Mouse (Mus musculus): ENCODE data around the gene Kcnk15. TPM values are rescaled to one million over a fixed set of nuclear protein-coding genes. Genes with fewer than 3 reads are reported as not detected.

The Kcnk15 gene
- polyA plus RNA-seq, 1 experiment from 2014 or later, result not detected

- no peaks in the 10 kb centered on the region for H3K4me1 ChIP-seq
- no peak overlapping the region for H3K4me3 ChIP-seq
- H3K36me3 ChIP-seq (replicated peaks), result no peaks in the 10 kb centered on the region
- H3K9me3 ChIP-seq, result no peaks in the 10 kb centered on the region
- WGBS, result 71% methylated on average over 17 of the region's 17 CpGs
- DNase-seq (ENCODE audit: low spot score), result no peak
- H3K27me3 ChIP-seq (replicated peaks; ENCODE audit: low read depth, poor library complexity, severe bottlenecking), result no peaks in the 10 kb centered on the region
- H3K27ac ChIP-seq (replicated peaks), result no peak overlapping the region
Observed at GRCm38 (mm10) chr2:163882859-163883652, 29.6 kb downstream of the Kcnk15 start.

DNA sequence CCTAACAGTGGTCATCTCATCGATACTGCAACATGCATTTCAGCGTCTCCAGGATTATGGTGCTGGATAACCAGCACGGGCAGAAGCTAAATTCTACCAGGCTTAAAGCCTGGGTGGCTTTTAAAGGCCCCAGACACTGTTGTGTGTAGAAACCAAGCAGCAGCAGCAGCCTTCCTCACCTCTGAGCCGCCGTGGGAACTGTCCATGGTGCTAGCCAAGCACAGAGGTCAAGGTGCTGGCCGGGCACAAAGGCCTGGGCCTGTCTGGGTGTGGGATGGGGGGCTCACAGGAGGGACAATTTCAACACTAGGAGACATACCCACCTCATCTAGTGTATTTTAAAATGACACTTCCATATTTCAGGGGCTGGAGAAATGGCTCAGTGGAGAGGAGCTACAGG lies 36.0 kb downstream of the Kcnk15 start:
- no peaks in the 10 kb centered on the region for H3K27me3 ChIP-seq (replicated peaks; ENCODE audit: low read depth, poor library complexity, severe bottlenecking)
- DNase-seq (ENCODE audit: low spot score), result peak; percentile 75
- peaks cover 9% of the 10 kb centered on the region for H3K4me1 ChIP-seq
- no peak overlapping the region for H3K4me3 ChIP-seq
- 33% methylated on average over 6 of the region's 6 CpGs for WGBS
- no peaks in the 10 kb centered on the region for H3K9me3 ChIP-seq
- no peaks in the 10 kb centered on the region for H3K36me3 ChIP-seq (replicated peaks)
- no peak overlapping the region for H3K27ac ChIP-seq (replicated peaks)

DNA sequence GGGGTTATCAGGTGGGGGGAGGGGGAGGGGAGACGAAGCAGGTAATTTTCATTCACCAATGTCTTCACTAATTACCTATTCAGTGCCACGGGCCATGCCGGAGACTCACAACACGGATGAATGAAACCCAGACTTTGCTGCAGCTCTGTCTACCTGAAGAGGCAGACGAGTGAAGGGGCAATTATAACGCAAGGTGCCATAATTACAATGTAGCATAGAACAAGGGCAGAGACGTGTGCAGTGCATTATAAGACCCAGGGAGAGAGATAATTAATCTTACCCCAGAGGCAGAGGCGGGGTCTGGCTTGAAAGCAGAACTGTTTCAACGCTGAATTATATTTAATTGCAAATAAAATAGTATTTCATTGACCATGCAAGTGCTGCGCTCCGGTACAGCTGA lies 37.1 kb downstream of the Kcnk15 start:
- Histone ChIP-seq H3K36me3 (replicated peaks) (no peaks in the 10 kb centered on the region), H3K9me3 (no peaks in the 10 kb centered on the region), H3K4me3 (no peak overlapping the region), H3K27me3 (replicated peaks; ENCODE audit: low read depth, poor library complexity, severe bottlenecking) (no peaks in the 10 kb centered on the region), H3K27ac (replicated peaks) (no peak overlapping the region), H3K4me1 (peaks cover 9% of the 10 kb centered on the region)
- WGBS, result 76% methylated on average over 11 of the region's 11 CpGs
- no peak for DNase-seq (ENCODE audit: low spot score)

- Histone ChIP-seq H3K27ac (replicated peaks) (no peak overlapping the region), H3K9me3 (no peaks in the 10 kb centered on the region), H3K36me3 (replicated peaks) (no peaks in the 10 kb centered on the region), H3K4me1 (peaks cover 9% of the 10 kb centered on the region), H3K4me3 (no peak overlapping the region), H3K27me3 (replicated peaks; ENCODE audit: low read depth, poor library complexity, severe bottlenecking) (no peaks in the 10 kb centered on the region)
- WGBS, result 91% methylated on average over 11 of the region's 11 CpGs
- DNase-seq (ENCODE audit: low spot score), result no peak
Observed at GRCm38 (mm10) chr2:163891271-163891670, 37.8 kb downstream of the Kcnk15 start.

GRCm38 (mm10) chr2:163893446-163894370 lies 40.3 kb downstream of the Kcnk15 start:
- H3K27ac ChIP-seq (replicated peaks), result no peak overlapping the region
- H3K4me1 ChIP-seq, result peaks cover 9% of the 10 kb centered on the region
- no peak for DNase-seq (ENCODE audit: low spot score)
- WGBS, result 67% methylated on average over 7 of the region's 7 CpGs
- H3K36me3 ChIP-seq (replicated peaks), result no peaks in the 10 kb centered on the region
- no peaks in the 10 kb centered on the region for H3K9me3 ChIP-seq
- no peak overlapping the region for H3K4me3 ChIP-seq
- no peaks in the 10 kb centered on the region for H3K27me3 ChIP-seq (replicated peaks; ENCODE audit: low read depth, poor library complexity, severe bottlenecking)

DNA sequence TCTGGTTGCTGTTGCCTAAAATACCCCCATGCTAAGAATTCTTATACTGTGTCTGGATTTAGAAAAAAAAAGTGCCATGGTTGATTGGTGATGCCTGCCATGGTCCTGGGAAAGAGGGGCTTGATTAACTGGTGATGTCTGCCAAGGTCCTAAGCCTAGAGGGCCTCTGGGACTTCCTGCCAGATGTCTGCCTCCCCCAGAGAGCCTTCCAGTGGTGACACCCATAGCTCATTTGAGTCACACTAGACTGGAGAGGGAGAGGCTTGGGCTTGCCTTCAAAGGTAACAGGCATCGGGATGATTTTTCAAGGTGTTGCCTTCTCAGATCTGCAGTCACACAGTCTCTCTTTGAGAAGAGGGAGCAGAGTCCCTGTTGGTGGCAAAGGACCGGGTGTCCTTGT lies 41.7 kb downstream of the Kcnk15 start:
- no peaks in the 10 kb centered on the region for H3K9me3 ChIP-seq
- 70% methylated on average over 2 of the region's 2 CpGs for WGBS
- H3K4me3 ChIP-seq, result no peak overlapping the region
- H3K36me3 ChIP-seq (replicated peaks), result no peaks in the 10 kb centered on the region
- DNase-seq (ENCODE audit: low spot score), result no peak
- no peaks in the 10 kb centered on the region for H3K27me3 ChIP-seq (replicated peaks; ENCODE audit: low read depth, poor library complexity, severe bottlenecking)
- peaks cover 16% of the 10 kb centered on the region for H3K4me1 ChIP-seq
- no peak overlapping the region for H3K27ac ChIP-seq (replicated peaks)

DNA sequence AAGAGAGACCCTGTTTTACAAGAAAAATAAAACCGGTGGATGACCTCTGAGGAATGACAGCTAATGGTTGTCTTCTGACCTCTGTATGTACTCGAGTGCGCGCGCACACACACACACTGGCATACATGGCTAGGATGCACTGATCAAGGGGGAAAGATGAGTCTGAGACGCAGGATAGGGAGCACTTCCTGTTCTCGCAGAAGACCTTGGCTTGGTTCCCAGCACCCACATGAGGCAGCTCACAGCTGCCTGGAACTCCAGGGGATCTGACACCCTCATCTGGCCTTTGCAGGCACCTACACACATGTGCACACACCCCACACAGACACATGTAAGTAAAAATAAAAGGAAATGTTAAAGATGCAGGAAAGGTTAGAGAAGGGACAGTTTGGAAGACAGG lies 43.6 kb downstream of the Kcnk15 start:
- no peaks in the 10 kb centered on the region for H3K36me3 ChIP-seq (replicated peaks)
- H3K27ac ChIP-seq (replicated peaks), result no peak overlapping the region
- H3K4me3 ChIP-seq, result no peak overlapping the region
- no peak for DNase-seq (ENCODE audit: low spot score)
- peaks cover 9% of the 10 kb centered on the region; the same call in 1 of the 2 replicates for H3K4me1 ChIP-seq
- 90% methylated on average over 7 of the region's 7 CpGs for WGBS
- no peaks in the 10 kb centered on the region for H3K27me3 ChIP-seq (replicated peaks; ENCODE audit: low read depth, poor library complexity, severe bottlenecking)
- H3K9me3 ChIP-seq, result no peaks in the 10 kb centered on the region

DNA sequence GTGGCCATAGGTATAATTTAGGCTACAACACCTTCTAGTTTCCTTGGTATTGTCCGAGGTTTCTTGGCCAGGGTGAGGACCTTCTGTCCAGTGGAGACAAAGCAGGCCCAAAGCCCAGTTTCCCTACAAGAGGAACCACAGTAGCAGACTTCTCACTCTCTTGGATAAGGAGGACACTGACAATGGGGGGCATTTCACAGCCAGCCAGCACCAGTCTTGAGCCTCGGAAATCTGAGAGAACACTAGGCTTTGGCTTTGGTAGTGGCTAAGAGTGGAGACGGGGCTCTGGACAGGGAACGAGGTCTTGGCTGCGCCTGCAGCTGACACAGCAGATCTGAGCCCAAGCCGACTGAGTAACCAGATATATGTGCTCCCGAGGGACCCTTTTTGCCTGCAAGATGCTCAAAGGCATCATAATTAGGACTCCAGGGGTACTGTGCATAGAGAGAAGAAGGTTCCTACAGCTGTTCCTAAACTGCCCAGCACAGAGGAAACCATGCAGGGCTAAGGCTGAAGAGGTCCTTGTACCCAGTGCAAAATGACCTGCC lies 44.6 kb downstream of the Kcnk15 start:
- no peak overlapping the region for H3K4me3 ChIP-seq
- H3K27ac ChIP-seq (replicated peaks), result no peak overlapping the region
- WGBS, result 76% methylated on average over 7 of the region's 7 CpGs
- H3K27me3 ChIP-seq (replicated peaks; ENCODE audit: low read depth, poor library complexity, severe bottlenecking), result no peaks in the 10 kb centered on the region
- DNase-seq (ENCODE audit: low spot score), result no peak
- no peaks in the 10 kb centered on the region for H3K36me3 ChIP-seq (replicated peaks)
- peaks cover 9% of the 10 kb centered on the region; the same call in 1 of the 2 replicates for H3K4me1 ChIP-seq
- no peaks in the 10 kb centered on the region for H3K9me3 ChIP-seq

- 62% methylated on average over 14 of the region's 14 CpGs for WGBS
- no peak for DNase-seq (ENCODE audit: low spot score)
Observed at GRCm38 (mm10) chr2:163899910-163900411, 46.5 kb downstream of the Kcnk15 start.

GRCm38 (mm10) chr2:163901043-163901442 lies 47.6 kb downstream of the Kcnk15 start:
- no peak overlapping the region for H3K27ac ChIP-seq (replicated peaks)
- peaks cover 12% of the 10 kb centered on the region; the same call in 1 of the 2 replicates for H3K4me1 ChIP-seq
- H3K9me3 ChIP-seq, result no peaks in the 10 kb centered on the region
- no peak overlapping the region for H3K4me3 ChIP-seq
- no peaks in the 10 kb centered on the region for H3K27me3 ChIP-seq (replicated peaks; ENCODE audit: low read depth, poor library complexity, severe bottlenecking)
- DNase-seq (ENCODE audit: low spot score), result no peak
- 92% methylated on average over 7 of the region's 7 CpGs for WGBS
- no peaks in the 10 kb centered on the region for H3K36me3 ChIP-seq (replicated peaks)

More at GRCm38 (mm10) chr2:163899910-163900411, 46.5 kb downstream of the Kcnk15 start:
- no peaks in the 10 kb centered on the region for H3K27me3 ChIP-seq (replicated peaks; ENCODE audit: low read depth, poor library complexity, severe bottlenecking)
- no peaks in the 10 kb centered on the region for H3K9me3 ChIP-seq
- no peak overlapping the region for H3K27ac ChIP-seq (replicated peaks)
- H3K4me3 ChIP-seq, result no peak overlapping the region
- no peaks in the 10 kb centered on the region for H3K36me3 ChIP-seq (replicated peaks)
- peaks cover 12% of the 10 kb centered on the region; the same call in 1 of the 2 replicates for H3K4me1 ChIP-seq

DNA sequence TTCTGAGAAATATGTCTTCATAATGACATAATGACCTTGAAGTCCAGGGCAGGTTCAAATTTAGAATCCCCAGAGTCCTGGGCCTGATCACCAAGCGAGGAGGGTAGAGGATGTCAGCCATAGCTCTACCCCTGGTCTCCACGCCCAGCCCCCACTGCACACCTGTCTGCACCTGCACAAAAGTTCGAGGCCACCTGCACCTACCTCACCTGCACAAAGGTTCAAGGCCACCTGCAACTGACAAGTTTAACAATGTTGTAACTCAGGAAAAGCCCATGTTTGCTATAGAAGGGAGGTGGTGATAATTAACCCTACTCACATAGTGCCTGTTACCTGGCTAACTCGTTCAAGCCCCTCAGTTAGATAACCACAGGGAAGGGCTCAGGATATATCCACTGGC lies 49.0 kb downstream of the Kcnk15 start:
- Histone ChIP-seq H3K27ac (replicated peaks) (no peak overlapping the region), H3K27me3 (replicated peaks; ENCODE audit: low read depth, poor library complexity, severe bottlenecking) (no peaks in the 10 kb centered on the region), H3K9me3 (no peaks in the 10 kb centered on the region), H3K36me3 (replicated peaks) (no peaks in the 10 kb centered on the region), H3K4me1 (peaks cover 12% of the 10 kb centered on the region; the same call in 1 of the 2 replicates), H3K4me3 (no peak overlapping the region)
- no peak for DNase-seq (ENCODE audit: low spot score)
- WGBS, result 84% methylated on average over 4 of the region's 4 CpGs

DNA sequence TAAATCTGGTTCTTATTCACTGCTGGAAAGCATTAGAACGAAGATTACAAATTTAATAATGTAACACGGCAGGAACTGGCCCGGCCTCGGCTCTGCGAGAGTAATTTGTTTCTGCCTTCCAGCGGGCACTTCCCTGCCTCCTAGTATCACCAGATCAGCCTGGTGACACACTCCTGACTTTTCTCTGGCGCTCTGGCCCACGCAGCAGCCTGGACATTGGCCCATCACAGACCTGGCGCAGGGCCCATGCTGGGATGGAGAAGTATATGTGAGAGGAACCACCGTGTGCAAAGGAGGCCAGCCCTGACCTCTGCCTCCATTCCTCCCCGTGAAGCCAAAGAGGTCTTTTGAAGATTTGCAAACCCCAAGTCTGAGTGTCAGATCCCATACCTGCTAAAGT lies 50.0 kb downstream of the Kcnk15 start:
- WGBS, result 80% methylated on average over 11 of the region's 11 CpGs
- Histone ChIP-seq H3K36me3 (replicated peaks) (no peaks in the 10 kb centered on the region), H3K27me3 (replicated peaks; ENCODE audit: low read depth, poor library complexity, severe bottlenecking) (no peaks in the 10 kb centered on the region)

More for the DNA sequence above, 50.0 kb downstream of the Kcnk15 start:
- DNase-seq (ENCODE audit: low spot score), result no peak
- no peak overlapping the region for H3K27ac ChIP-seq (replicated peaks)
- H3K4me3 ChIP-seq, result no peak overlapping the region
- peaks cover 12% of the 10 kb centered on the region; the same call in 1 of the 2 replicates for H3K4me1 ChIP-seq
- no peaks in the 10 kb centered on the region for H3K9me3 ChIP-seq

All from embryonic facial prominence, embryonic 10.5 days (tissue).